Mouse (Mus musculus) heart, adult 2 months (tissue): ENCODE measurements around the gene Ss18l2.

Experiments
- CTCF ChIP-seq: fragments of 200-600 bp; IDR thresholded peaks from 2 replicates; pipeline ENCODE4 v1.8.1; 2022; ENCODE audit warnings: antibody characterized with exemption, mild to moderate bottlenecking, moderate library complexity
- EP300 ChIP-seq: fragments of 200-500 bp; IDR thresholded peaks from 2 replicates; pipeline ENCODE4 v1.6.1; 2011; ENCODE audit warnings: low read depth, low read length, control low read depth; ENCODE audit not compliant: insufficient read depth
- POLR2A ChIP-seq: fragments of 200-500 bp; IDR thresholded peaks from 2 replicates; pipeline ENCODE4 v1.6.1; 2011; ENCODE audit warnings: mild to moderate bottlenecking, low read depth, low read length, control low read depth; ENCODE audit not compliant: insufficient read depth

- TF ChIP-seq POLR2A (no peak), EP300 (no peak), CTCF (no peak)
Observed at GRCm38 (mm10) chr9:121741168-121741567, 31.0 kb downstream of the Ss18l2 start.
